Mouse (Mus musculus): ENCODE data around the gene Fbxl19. TPM values are rescaled to one million over a fixed set of nuclear protein-coding genes. Genes with fewer than 3 reads are reported as not detected.
A peak's percentile ranks its signal among the peaks of the same experiment; 100 is the strongest.

Fbxl19 gene
- total and polyA plus RNA-seq, 2 experiments, result 1.9 to 4.7 TPM

DNA sequence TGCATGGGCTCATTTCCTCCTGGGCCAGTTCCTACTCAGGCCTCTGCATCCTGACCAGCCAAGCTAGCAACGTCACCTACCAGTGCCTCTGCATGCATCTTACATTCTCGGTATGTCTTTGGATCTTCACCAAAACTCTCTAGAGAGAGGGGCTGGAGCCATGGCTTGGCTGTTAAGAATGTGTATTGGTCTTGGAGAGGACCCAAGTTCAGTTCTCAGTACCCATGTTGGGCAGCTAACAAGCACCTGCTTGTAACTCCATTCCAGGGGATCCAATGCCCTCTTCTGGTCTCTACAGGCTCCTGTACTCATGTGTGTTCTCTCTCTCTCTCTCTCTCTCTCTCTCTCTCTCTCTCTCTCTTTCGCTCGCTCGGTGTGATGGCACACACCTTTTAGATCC is 73.4 kb downstream of the Fbxl19 start:
- Histone ChIP-seq H3K27ac (replicated peaks; ENCODE audit: insufficient read depth, low read depth, low read length) (no peak overlapping the region), H3K27me3 (ENCODE audit: control insufficient read depth, insufficient read depth, low read length) (no peaks in the 10 kb centered on the region), H3K36me3 (ENCODE audit: control insufficient read depth, insufficient read depth, low read length) (no peaks in the 10 kb centered on the region), H3K4me3 (ENCODE audit: insufficient read depth, low read depth, low read length) (no peak overlapping the region), H3K4me1 (ENCODE audit: control insufficient read depth, insufficient read depth, low read length) (peaks cover 22% of the 10 kb centered on the region), H3K9ac (ENCODE audit: low read depth, low read length) (no peak overlapping the region), H3K79me2 (ENCODE audit: control insufficient read depth, insufficient read depth, low read length) (no peaks in the 10 kb centered on the region)
- DNase-seq (ENCODE audit: extremely low read depth, low read depth, low spot score), result peak; percentile 53
- TF ChIP-seq POLR2A (IDR thresholded peaks at IDR 0.05; ENCODE audit: extremely low read depth, insufficient read depth, low read length) (no peak), CTCF (IDR thresholded peaks at IDR 0.05; ENCODE audit: low read depth, low read length) (no peak)
- WGBS, result 78% methylated on average over 5 of the region's 5 CpGs

Other genes starting within 250 kb of the Fbxl19 start
- 10.9 and 13.8 TPM in 2 replicates for gene Srcap, start 232.6 kb upstream of the Fbxl19 start, total RNA-seq (2014; rRNA removed)
- 8.9 and 9.6 TPM in 2 replicates for gene Srcap, start 232.6 kb upstream of the Fbxl19 start, polyA plus RNA-seq (2012; rRNA removed)
- gene Gm42715, start 225.0 kb upstream of the Fbxl19 start, total RNA-seq (2014; rRNA removed), result 4.6 and 7.7 TPM in 2 replicates
- gene Gm42715, start 225.0 kb upstream of the Fbxl19 start, polyA plus RNA-seq (2012; rRNA removed), result 5.9 and 7.5 TPM in 2 replicates
- 2.7 and 2.8 TPM in 2 replicates for gene Tmem265, start 183.2 kb upstream of the Fbxl19 start, total RNA-seq (2014; rRNA removed)
- gene Tmem265, start 183.2 kb upstream of the Fbxl19 start, polyA plus RNA-seq (2012; rRNA removed), result 0.20 TPM in 1 of 2 replicates, not detected in the other
- 20.1 and 22.2 TPM in 2 replicates for gene Phkg2, start 171.2 kb upstream of the Fbxl19 start, total RNA-seq (2014; rRNA removed)
- 33.4 and 40.5 TPM in 2 replicates for gene Phkg2, start 171.2 kb upstream of the Fbxl19 start, polyA plus RNA-seq (2012; rRNA removed)
- gene Ccdc189, start 155.9 kb upstream of the Fbxl19 start, total RNA-seq (2014; rRNA removed), result 1.5 and 1.9 TPM in 2 replicates
- gene Ccdc189, start 155.9 kb upstream of the Fbxl19 start, polyA plus RNA-seq (2012; rRNA removed), result 1.3 and 1.7 TPM in 2 replicates
- gene Rnf40, start 155.8 kb upstream of the Fbxl19 start, total RNA-seq (2014; rRNA removed), result 14.5 and 18.3 TPM in 2 replicates
- 12.4 and 13.6 TPM in 2 replicates for gene Rnf40, start 155.8 kb upstream of the Fbxl19 start, polyA plus RNA-seq (2012; rRNA removed)
- gene Zfp629, start 128.7 kb upstream of the Fbxl19 start, total RNA-seq (2014; rRNA removed), result 5.0 and 7.0 TPM in 2 replicates
- gene Zfp629, start 128.7 kb upstream of the Fbxl19 start, polyA plus RNA-seq (2012; rRNA removed), result 4.8 and 5.8 TPM in 2 replicates
- gene Bcl7c, start 35.6 kb upstream of the Fbxl19 start, total RNA-seq (2014; rRNA removed), result 7.3 and 7.6 TPM in 2 replicates
- 20.0 and 23.2 TPM in 2 replicates for gene Bcl7c, start 35.6 kb upstream of the Fbxl19 start, polyA plus RNA-seq (2012; rRNA removed)
- 2.7 and 4.4 TPM in 2 replicates for gene Ctf1, start 31.8 kb upstream of the Fbxl19 start, total RNA-seq (2014; rRNA removed)
- 10.5 and 15.9 TPM in 2 replicates for gene Ctf1, start 31.8 kb upstream of the Fbxl19 start, polyA plus RNA-seq (2012; rRNA removed)
- gene Ctf2, start 12.4 kb upstream of the Fbxl19 start, total RNA-seq (2014; rRNA removed), result not detected in 2 replicates
- not detected in 2 replicates for gene Ctf2, start 12.4 kb upstream of the Fbxl19 start, polyA plus RNA-seq (2012; rRNA removed)
- gene Orai3, start 25.3 kb downstream of the Fbxl19 start, total RNA-seq (2014; rRNA removed), result 10.2 and 14.7 TPM in 2 replicates
- 21.1 and 26.6 TPM in 2 replicates for gene Orai3, start 25.3 kb downstream of the Fbxl19 start, polyA plus RNA-seq (2012; rRNA removed)
- 2.6 and 5.4 TPM in 2 replicates for gene Setd1a, start 32.1 kb downstream of the Fbxl19 start, total RNA-seq (2014; rRNA removed)
- 5.5 and 7.8 TPM in 2 replicates for gene Setd1a, start 32.1 kb downstream of the Fbxl19 start, polyA plus RNA-seq (2012; rRNA removed)
- not detected in 2 replicates for gene Gm49388, start 41.1 kb downstream of the Fbxl19 start, total RNA-seq (2014; rRNA removed)
- not detected in 2 replicates for gene Gm49388, start 41.1 kb downstream of the Fbxl19 start, polyA plus RNA-seq (2012; rRNA removed)
- 458 and 477 TPM in 2 replicates for gene Hsd3b7, start 56.1 kb downstream of the Fbxl19 start, total RNA-seq (2014; rRNA removed)
- 1,150 and 1,162 TPM in 2 replicates for gene Hsd3b7, start 56.1 kb downstream of the Fbxl19 start, polyA plus RNA-seq (2012; rRNA removed)
- gene Stx4a, start 79.8 kb downstream of the Fbxl19 start, total RNA-seq (2014; rRNA removed), result 16.7 and 18.5 TPM in 2 replicates
- 34.7 and 38.3 TPM in 2 replicates for gene Stx4a, start 79.8 kb downstream of the Fbxl19 start, polyA plus RNA-seq (2012; rRNA removed)
- gene Stx1b, start 80.0 kb downstream of the Fbxl19 start, total RNA-seq (2014; rRNA removed), result 0.55 and 0.87 TPM in 2 replicates
- gene Stx1b, start 80.0 kb downstream of the Fbxl19 start, polyA plus RNA-seq (2012; rRNA removed), result 7.9 TPM in 2 replicates
- gene Zfp646, start 131.7 kb downstream of the Fbxl19 start, total RNA-seq (2014; rRNA removed), result 8.8 and 11.5 TPM in 2 replicates
- gene Zfp646, start 131.7 kb downstream of the Fbxl19 start, polyA plus RNA-seq (2012; rRNA removed), result 6.0 and 7.4 TPM in 2 replicates
- gene Zfp668, start 132.3 kb downstream of the Fbxl19 start, total RNA-seq (2014; rRNA removed), result 0.65 and 0.94 TPM in 2 replicates
- gene Zfp668, start 132.3 kb downstream of the Fbxl19 start, polyA plus RNA-seq (2012; rRNA removed), result 2.1 and 2.2 TPM in 2 replicates
- gene Prss53, start 146.4 kb downstream of the Fbxl19 start, total RNA-seq (2014; rRNA removed), result 2.3 and 2.5 TPM in 2 replicates
- 9.2 and 12.0 TPM in 2 replicates for gene Prss53, start 146.4 kb downstream of the Fbxl19 start, polyA plus RNA-seq (2012; rRNA removed)
- not detected in 2 replicates for gene Gm21974, start 150.9 kb downstream of the Fbxl19 start, total RNA-seq (2014; rRNA removed)
- not detected in 2 replicates for gene Gm21974, start 150.9 kb downstream of the Fbxl19 start, polyA plus RNA-seq (2012; rRNA removed)
- gene Vkorc1, start 151.1 kb downstream of the Fbxl19 start, total RNA-seq (2014; rRNA removed), result 261 and 316 TPM in 2 replicates
- 833 and 889 TPM in 2 replicates for gene Vkorc1, start 151.1 kb downstream of the Fbxl19 start, polyA plus RNA-seq (2012; rRNA removed)
- 8.2 and 12.0 TPM in 2 replicates for gene Bckdk, start 159.5 kb downstream of the Fbxl19 start, total RNA-seq (2014; rRNA removed)
- gene Bckdk, start 159.5 kb downstream of the Fbxl19 start, polyA plus RNA-seq (2012; rRNA removed), result 17.5 and 19.8 TPM in 2 replicates
- gene Kat8, start 168.0 kb downstream of the Fbxl19 start, total RNA-seq (2014; rRNA removed), result 15.8 and 18.3 TPM in 2 replicates
- 11.5 and 12.6 TPM in 2 replicates for gene Kat8, start 168.0 kb downstream of the Fbxl19 start, polyA plus RNA-seq (2012; rRNA removed)
- 2.9 and 5.9 TPM in 2 replicates for gene Prss8, start 185.6 kb downstream of the Fbxl19 start, total RNA-seq (2014; rRNA removed)
- 3.8 and 8.6 TPM in 2 replicates for gene Prss8, start 185.6 kb downstream of the Fbxl19 start, polyA plus RNA-seq (2012; rRNA removed)
- 8.1 and 8.7 TPM in 2 replicates for gene Prss36, start 202.2 kb downstream of the Fbxl19 start, total RNA-seq (2014; rRNA removed)
- gene Prss36, start 202.2 kb downstream of the Fbxl19 start, polyA plus RNA-seq (2012; rRNA removed), result 17.2 and 18.2 TPM in 2 replicates
- 28.6 and 31.5 TPM in 2 replicates for gene Fus, start 222.9 kb downstream of the Fbxl19 start, total RNA-seq (2014; rRNA removed)
- gene Fus, start 222.9 kb downstream of the Fbxl19 start, polyA plus RNA-seq (2012; rRNA removed), result 64.8 and 102 TPM in 2 replicates
- 1.5 and 2.8 TPM in 2 replicates for gene Pycard, start 249.3 kb downstream of the Fbxl19 start, total RNA-seq (2014; rRNA removed)
- 4.5 and 5.0 TPM in 2 replicates for gene Pycard, start 249.3 kb downstream of the Fbxl19 start, polyA plus RNA-seq (2012; rRNA removed)